Mouse (Mus musculus): ENCODE results near the gene Zc3h12a. TPM values are rescaled to one million over a fixed set of nuclear protein-coding genes. Genes with fewer than 3 reads are reported as not detected.
A peak's percentile ranks its signal among the peaks of the same experiment; 100 is the strongest.

Gene Zc3h12a
- 0.57 and 0.60 TPM in 2 replicates for polyA plus RNA-seq (2015; fragmentation: Nextera tagmentation; extraction: Ambion mirVana)

DNA sequence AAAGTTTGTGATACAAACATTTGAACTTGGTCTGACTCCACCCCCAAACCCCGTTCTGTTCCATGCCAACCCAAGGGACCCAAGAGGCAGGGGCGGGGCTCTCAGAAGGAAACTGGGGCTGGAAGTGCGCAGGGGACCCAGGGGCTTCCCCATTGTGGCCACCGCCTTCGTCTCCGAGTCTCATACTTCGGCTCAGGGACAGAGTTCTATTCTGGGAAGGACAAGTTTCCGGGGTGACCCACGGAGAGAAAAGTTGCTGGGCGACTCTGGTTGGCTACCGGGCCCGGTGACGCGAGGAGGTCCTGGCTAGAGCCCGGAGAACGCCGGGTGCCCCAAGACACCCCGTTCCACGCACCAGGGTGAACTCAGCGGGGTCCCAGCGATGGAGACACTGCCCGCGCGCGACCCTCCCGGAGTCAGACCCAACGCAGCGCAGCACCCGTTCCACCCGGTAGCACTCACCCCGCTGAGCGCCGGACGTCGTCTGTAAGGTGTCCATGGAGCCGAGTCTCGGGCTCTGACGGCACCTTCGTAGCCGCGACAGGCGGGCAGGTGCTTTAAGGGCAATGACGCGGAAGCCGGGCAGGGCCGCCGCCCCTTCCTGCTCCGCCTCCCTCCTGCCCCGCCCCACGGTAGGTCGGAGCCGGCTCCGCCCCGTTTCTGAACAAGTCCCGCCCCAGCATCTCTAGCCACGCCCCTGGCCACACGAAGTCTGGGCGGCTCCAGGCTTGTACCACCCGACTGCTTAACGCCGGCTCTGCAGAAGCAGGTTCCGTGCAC is at the start of gene Zc3h12a:
Gene Zc3h12a, minus strand, starts transcription at position 536 of the 780 bp plus-strand sequence.
- no peak within 1 kb of the TSS; the same call in 1 of the 2 replicates for H3K27ac ChIP-seq
- WGBS: under 1% methylated on average over 62 of the region's 62 CpGs

DNA sequence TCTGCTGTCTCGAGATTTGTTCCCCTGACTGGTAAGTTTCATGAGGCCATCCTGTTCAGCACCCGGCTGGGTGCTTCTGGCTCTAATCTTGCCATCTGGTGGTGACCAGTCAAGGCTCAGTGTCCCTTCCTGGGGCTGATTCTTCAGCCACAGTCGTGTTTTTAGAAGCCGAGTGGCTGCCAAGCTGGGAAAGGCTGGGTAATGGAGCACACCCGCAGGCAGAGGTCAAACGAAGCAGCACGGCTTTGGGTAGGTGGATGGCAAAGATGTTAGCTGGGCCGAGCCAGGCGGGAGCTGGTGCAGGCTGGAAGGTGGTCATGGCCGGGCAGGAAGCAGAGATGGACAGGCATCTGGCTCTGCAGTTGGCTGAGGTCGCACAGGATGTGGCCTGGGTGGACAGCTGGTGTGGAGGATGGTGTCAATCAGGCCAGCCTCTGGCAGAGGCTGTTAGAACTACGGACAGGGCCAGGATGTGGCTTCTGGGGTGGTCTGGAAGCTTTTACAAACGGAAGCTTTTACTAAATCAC is 49.1 kb upstream of the Zc3h12a start:
- no peaks in the 10 kb centered on the region for H3K27me3 ChIP-seq
- no peak overlapping the region for H3K9ac ChIP-seq
- no peak overlapping the region for H3K4me2 ChIP-seq
- no peak for ATAC-seq (ENCODE audit: borderline replicate concordance, extremely low read depth, low FRiP score, low TSS enrichment)
- 31% methylated on average over 13 of the region's 13 CpGs for WGBS
- H3K4me1 ChIP-seq: 0 out of 2 replicates have a peak, but pooled peaks cover 3% of the 10 kb centered on the region
- H3K36me3 ChIP-seq: no peaks in the 10 kb centered on the region
- H3K4me3 ChIP-seq: no peak overlapping the region
- H3K9me3 ChIP-seq: no peaks in the 10 kb centered on the region
- no peak overlapping the region for H3K27ac ChIP-seq

More for the DNA sequence above, at the start of gene Zc3h12a:
- H3K36me3 ChIP-seq: no peaks in the 10 kb centered on the region
- peak; percentile 85 for ATAC-seq (ENCODE audit: borderline replicate concordance, extremely low read depth, low FRiP score, low TSS enrichment)
- H3K9me3 ChIP-seq: no peaks in the 10 kb centered on the region
- H3K4me3 ChIP-seq: peak within 1 kb of the TSS; percentile 54
- peak within 1 kb of the TSS; percentile 91 for H3K4me2 ChIP-seq
- no peaks in the 10 kb centered on the region for H3K27me3 ChIP-seq
- H3K9ac ChIP-seq: 0 out of 2 replicates have a peak within 1 kb of the TSS, but pooled peaks have one; percentile 27
- H3K4me1 ChIP-seq: peaks cover 17% of the 10 kb centered on the region

DNA sequence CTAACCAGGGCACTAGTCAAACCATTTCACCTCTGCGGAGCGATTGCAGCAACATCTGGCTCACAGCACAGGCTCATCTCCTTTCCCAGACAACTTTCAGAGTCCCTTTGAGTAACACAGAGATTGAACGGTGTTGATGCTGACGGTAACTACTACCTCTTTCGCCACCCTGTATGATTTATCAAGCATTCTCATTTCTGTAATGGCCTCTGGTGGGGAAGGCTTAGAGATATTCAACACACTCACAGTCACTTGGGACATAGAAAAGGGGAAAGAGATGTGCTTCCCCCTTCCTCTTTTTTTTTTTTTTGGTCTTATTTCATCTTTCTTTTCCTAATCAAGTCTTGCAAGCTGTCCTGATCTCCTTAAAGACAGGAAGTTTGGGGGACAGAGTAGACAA is 48.5 kb upstream of the Zc3h12a start:
- ATAC-seq (ENCODE audit: borderline replicate concordance, extremely low read depth, low FRiP score, low TSS enrichment): no peak
- WGBS: 85% methylated on average over 5 of the region's 5 CpGs

DNA sequence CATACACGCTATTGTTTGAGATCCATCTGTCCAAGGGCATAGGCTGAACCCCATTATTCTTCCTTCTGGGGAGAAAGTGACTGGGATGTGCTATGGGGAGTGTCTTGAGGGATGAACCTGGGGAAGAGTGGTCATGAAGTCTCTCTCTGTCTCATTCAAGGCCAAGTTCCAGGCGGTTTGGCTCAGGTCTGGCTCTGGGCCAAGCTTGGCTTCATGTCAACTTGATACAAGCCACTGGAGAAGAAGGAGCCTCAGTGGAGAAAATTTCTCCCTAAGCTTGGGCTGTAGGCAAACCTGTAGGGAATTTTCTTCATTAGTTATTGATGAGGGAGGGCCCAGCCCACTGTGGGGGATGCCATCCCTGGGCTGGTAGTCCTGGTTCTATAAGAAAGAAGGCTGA is 48.0 kb upstream of the Zc3h12a start:
- Histone ChIP-seq H3K4me2 (no peak overlapping the region), H3K27ac (no peak overlapping the region), H3K27me3 (no peaks in the 10 kb centered on the region), H3K36me3 (no peaks in the 10 kb centered on the region), H3K9ac (no peak overlapping the region), H3K4me3 (no peak overlapping the region), H3K9me3 (no peaks in the 10 kb centered on the region), H3K4me1 (0 out of 2 replicates have a peak, but pooled peaks cover 3% of the 10 kb centered on the region)
- 26% methylated on average over 2 of the region's 2 CpGs for WGBS
- no peak for ATAC-seq (ENCODE audit: borderline replicate concordance, extremely low read depth, low FRiP score, low TSS enrichment)

More for the DNA sequence above, 48.5 kb upstream of the Zc3h12a start:
- H3K27ac ChIP-seq: no peak overlapping the region
- no peaks in the 10 kb centered on the region for H3K9me3 ChIP-seq
- no peak overlapping the region for H3K9ac ChIP-seq
- no peak overlapping the region for H3K4me3 ChIP-seq
- H3K4me1 ChIP-seq: 0 out of 2 replicates have a peak, but pooled peaks cover 3% of the 10 kb centered on the region
- no peak overlapping the region for H3K4me2 ChIP-seq
- no peaks in the 10 kb centered on the region for H3K36me3 ChIP-seq
- no peaks in the 10 kb centered on the region for H3K27me3 ChIP-seq

DNA sequence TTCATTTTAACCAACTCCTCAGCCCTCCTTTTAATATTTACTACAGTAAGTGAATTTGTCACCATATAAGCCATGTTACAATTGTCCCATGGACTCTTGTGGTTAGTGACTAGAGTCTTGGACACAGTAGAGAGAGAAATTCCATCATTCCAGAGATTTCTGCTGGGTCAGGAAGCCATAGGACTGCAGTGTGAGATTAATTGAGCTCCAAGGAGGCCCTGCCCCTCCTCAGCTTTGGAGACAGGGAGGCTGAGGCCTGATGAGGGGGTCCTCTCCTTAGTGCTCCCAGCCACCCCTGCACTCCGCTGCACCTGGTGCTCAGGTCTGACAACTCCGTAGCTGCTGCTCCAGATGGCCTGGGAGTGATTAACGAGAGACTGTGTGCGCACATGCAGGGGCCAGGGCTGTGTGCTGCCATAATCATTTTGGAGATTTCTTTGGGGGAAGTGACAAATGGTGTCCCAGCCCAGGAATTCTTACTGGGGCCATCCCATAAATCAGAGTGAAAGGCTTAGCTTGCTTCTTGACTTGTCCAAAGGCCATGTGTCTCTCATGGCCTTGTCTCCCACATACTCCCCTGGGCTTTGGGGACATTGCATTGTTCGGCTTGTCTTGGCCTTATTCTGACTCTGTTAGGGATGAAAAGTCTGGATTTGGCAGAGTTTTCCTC is 47.0 kb upstream of the Zc3h12a start:
- Histone ChIP-seq H3K4me3 (no peak overlapping the region), H3K9ac (no peak overlapping the region), H3K36me3 (no peaks in the 10 kb centered on the region), H3K27ac (no peak overlapping the region), H3K27me3 (no peaks in the 10 kb centered on the region), H3K9me3 (no peaks in the 10 kb centered on the region), H3K4me2 (no peak overlapping the region), H3K4me1 (0 out of 2 replicates have a peak, but pooled peaks cover 3% of the 10 kb centered on the region)
- 54% methylated on average over 5 of the region's 5 CpGs for WGBS
- ATAC-seq (ENCODE audit: borderline replicate concordance, extremely low read depth, low FRiP score, low TSS enrichment): no peak

DNA sequence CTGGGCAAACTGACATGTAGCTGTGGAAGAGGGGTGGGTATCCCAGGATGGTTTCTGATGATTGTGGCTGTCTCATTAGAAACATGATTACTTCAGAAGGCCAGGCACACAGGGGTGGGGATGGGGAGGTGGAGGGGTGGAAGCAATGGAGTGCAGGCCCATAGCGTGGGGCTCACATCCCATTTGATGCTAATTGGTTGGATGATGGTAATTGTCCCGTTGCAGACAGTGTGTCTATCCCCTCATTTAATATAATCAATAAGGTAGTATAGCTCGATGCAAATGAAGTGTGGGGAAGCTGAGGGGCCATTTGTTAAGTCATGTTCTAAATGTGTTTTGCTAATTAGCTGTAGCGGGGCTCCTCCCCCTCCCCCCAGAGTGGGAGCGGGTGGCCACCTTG is 45.5 kb upstream of the Zc3h12a start:
- H3K27ac ChIP-seq: no peak overlapping the region
- H3K4me3 ChIP-seq: no peak overlapping the region
- no peak overlapping the region for H3K4me2 ChIP-seq
- H3K36me3 ChIP-seq: no peaks in the 10 kb centered on the region
- H3K4me1 ChIP-seq: 0 out of 2 replicates have a peak, but pooled peaks cover 3% of the 10 kb centered on the region
- no peaks in the 10 kb centered on the region for H3K9me3 ChIP-seq
- H3K9ac ChIP-seq: no peak overlapping the region
- WGBS: 77% methylated on average over 5 of the region's 5 CpGs
- ATAC-seq (ENCODE audit: borderline replicate concordance, extremely low read depth, low FRiP score, low TSS enrichment): no peak
- no peaks in the 10 kb centered on the region for H3K27me3 ChIP-seq

DNA sequence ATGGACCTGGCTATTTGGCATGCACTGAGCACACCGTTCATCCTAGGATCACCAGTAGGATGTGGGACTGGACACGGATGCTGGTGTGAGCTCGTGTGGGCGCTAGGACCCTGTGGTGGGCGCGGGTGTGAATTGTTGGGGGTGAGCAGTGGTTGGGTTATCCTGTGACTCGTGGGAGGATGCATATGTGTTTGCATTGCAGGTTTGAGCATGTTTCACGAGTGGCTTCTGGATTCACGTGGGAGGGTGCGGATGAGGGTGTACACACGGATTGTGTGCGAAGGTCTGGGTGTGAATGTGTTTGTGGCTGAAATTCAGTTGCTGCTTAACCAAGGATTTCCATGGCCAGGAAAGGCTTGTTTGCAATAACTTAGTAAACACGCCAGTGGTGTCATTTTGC is 45.1 kb upstream of the Zc3h12a start:
- H3K4me1 ChIP-seq: 0 out of 2 replicates have a peak, but pooled peaks cover 3% of the 10 kb centered on the region
- no peak overlapping the region for H3K4me2 ChIP-seq
- no peaks in the 10 kb centered on the region for H3K36me3 ChIP-seq
- no peak overlapping the region for H3K9ac ChIP-seq
- H3K9me3 ChIP-seq: no peaks in the 10 kb centered on the region
- H3K27me3 ChIP-seq: no peaks in the 10 kb centered on the region
- H3K4me3 ChIP-seq: no peak overlapping the region
- ATAC-seq (ENCODE audit: borderline replicate concordance, extremely low read depth, low FRiP score, low TSS enrichment): no peak
- 79% methylated on average over 13 of the region's 13 CpGs for WGBS
- no peak overlapping the region for H3K27ac ChIP-seq

DNA sequence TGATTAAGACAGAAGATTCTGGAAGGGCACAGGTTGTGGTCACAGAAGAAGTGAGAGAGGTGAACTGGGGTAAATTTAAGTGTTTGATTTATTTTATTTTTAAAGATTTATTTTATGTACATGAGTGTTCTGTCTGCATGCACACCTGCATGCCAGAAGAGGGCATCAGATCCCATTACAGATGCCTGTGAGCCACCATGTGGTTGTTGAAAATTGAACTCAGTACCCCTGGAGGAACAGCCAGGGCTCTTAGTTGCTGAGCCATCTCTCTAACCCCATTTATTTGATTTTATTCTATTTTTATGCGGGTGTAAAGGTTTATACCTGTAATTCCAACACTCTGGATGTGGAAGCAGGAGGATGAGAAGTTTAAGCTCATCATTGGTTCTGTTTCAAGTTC is 40.1 kb upstream of the Zc3h12a start:
- no peak overlapping the region for H3K27ac ChIP-seq
- H3K36me3 ChIP-seq: no peaks in the 10 kb centered on the region
- H3K27me3 ChIP-seq: no peaks in the 10 kb centered on the region
- H3K9ac ChIP-seq: no peak overlapping the region
- ATAC-seq (ENCODE audit: borderline replicate concordance, extremely low read depth, low FRiP score, low TSS enrichment): no peak
- no peaks in the 10 kb centered on the region for H3K9me3 ChIP-seq
- no peaks in the 10 kb centered on the region for H3K4me1 ChIP-seq
- no peak overlapping the region for H3K4me2 ChIP-seq
- H3K4me3 ChIP-seq: no peak overlapping the region
- 73% methylated on average over 1 of the region's 1 CpGs for WGBS

DNA sequence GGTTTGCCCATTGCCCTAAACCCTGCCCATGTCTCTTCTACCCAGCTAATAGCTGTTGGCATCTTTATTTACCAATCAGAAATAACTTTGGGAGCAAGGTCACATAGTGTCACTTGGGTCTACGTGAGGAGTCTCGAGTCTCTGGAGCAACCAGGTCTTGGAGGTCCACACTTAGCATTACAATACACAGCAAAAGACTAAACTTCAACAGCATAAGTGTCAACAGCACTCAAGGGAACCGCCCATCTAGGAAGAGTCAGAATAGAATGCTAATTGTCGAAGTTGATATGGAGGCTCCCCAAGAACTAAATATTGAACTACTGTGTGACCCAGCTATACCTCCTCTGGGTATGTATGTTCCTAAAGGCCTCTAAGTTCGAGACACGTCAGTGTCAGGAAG is 37.2 kb upstream of the Zc3h12a start:
- no peak overlapping the region for H3K4me3 ChIP-seq
- no peak for ATAC-seq (ENCODE audit: borderline replicate concordance, extremely low read depth, low FRiP score, low TSS enrichment)
- no peak overlapping the region for H3K9ac ChIP-seq
- WGBS: 83% methylated on average over 6 of the region's 6 CpGs
- no peaks in the 10 kb centered on the region for H3K36me3 ChIP-seq
- no peak overlapping the region for H3K4me2 ChIP-seq
- no peak overlapping the region for H3K27ac ChIP-seq
- no peaks in the 10 kb centered on the region for H3K9me3 ChIP-seq
- H3K27me3 ChIP-seq: no peaks in the 10 kb centered on the region
- H3K4me1 ChIP-seq: peaks cover 4% of the 10 kb centered on the region; the same call in 1 of the 2 replicates

DNA sequence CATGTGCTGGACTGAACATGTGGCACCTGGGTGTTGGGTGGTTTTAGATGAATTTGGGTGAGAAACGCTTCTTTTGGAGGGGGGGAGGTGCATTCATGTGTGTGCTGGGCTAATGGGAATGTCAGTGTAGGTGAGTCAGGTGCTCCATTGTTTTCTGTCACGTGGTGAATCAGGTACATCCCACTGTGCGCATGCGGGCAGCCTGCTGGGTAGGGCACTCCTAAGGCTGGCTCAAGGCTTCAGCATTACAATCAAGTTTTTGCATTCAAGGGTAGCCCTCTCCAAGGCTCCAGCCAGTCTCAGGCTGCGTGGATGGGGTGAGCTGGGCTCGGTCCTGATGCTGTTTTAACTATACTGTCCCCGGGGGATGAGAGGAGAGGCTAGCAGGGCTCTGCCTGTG is 35.1 kb upstream of the Zc3h12a start:
- H3K4me3 ChIP-seq: no peak overlapping the region
- 63% methylated on average over 7 of the region's 7 CpGs for WGBS
- H3K27ac ChIP-seq: no peak overlapping the region
- H3K36me3 ChIP-seq: no peaks in the 10 kb centered on the region
- H3K4me1 ChIP-seq: peaks cover 4% of the 10 kb centered on the region; the same call in 1 of the 2 replicates
- H3K4me2 ChIP-seq: no peak overlapping the region
- no peaks in the 10 kb centered on the region; the same call in 1 of the 2 replicates for H3K27me3 ChIP-seq
- H3K9me3 ChIP-seq: no peaks in the 10 kb centered on the region
- no peak for ATAC-seq (ENCODE audit: borderline replicate concordance, extremely low read depth, low FRiP score, low TSS enrichment)
- no peak overlapping the region for H3K9ac ChIP-seq

DNA sequence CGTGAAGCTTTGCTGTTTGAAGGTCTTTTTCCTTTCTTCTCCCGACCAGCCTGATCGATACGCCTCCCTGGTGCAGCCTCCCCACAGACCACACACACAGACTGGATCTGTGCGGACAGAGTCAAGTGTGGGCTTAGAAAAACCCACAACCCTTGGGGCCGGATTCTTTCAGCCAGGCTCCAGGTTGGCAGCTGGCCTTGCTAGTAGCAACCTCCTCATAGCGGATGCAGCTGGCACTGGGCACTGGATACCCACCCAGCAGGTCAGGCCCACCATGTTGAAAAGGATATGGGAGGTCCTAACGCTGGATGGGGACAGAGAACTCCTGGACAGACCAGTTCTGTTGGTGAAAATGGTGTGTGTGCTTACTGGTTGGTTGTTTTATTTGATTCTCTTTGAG is 33.8 kb upstream of the Zc3h12a start:
- no peak overlapping the region for H3K27ac ChIP-seq
- no peaks in the 10 kb centered on the region for H3K9me3 ChIP-seq
- H3K36me3 ChIP-seq: no peaks in the 10 kb centered on the region
- H3K4me1 ChIP-seq: peaks cover 4% of the 10 kb centered on the region; the same call in 1 of the 2 replicates
- no peak overlapping the region for H3K4me3 ChIP-seq
- 47% methylated on average over 8 of the region's 8 CpGs for WGBS
- H3K27me3 ChIP-seq: no peaks in the 10 kb centered on the region; the same call in 1 of the 2 replicates
- ATAC-seq (ENCODE audit: borderline replicate concordance, extremely low read depth, low FRiP score, low TSS enrichment): no peak
- H3K9ac ChIP-seq: no peak overlapping the region
- no peak overlapping the region for H3K4me2 ChIP-seq

DNA sequence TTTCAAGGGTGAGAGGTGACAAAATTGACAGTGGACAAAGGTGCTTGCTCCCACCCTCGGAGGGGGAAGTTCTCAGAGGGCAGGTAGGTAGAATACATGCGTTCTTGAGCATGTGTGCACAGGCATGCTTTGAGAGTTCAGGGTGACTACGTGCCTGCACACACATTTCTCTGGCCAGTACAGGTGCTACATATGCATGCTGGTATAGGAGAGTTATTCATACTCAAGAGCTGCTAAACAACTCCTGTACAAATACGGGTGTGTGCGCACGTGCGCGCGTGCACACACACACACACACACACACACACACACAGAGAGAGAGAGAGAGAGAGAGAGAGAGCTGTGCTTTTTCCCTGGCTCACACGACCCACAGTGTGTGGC is 33.3 kb upstream of the Zc3h12a start:
- Histone ChIP-seq H3K4me1 (peaks cover 4% of the 10 kb centered on the region; the same call in 1 of the 2 replicates), H3K4me3 (no peak overlapping the region), H3K27ac (no peak overlapping the region), H3K4me2 (peak overlapping the region; percentile 35; the same call in 1 of the 2 replicates), H3K9ac (no peak overlapping the region), H3K36me3 (no peaks in the 10 kb centered on the region), H3K9me3 (no peaks in the 10 kb centered on the region), H3K27me3 (no peaks in the 10 kb centered on the region; the same call in 1 of the 2 replicates)
- 59% methylated on average over 10 of the region's 10 CpGs for WGBS
- no peak; the same call in 1 of the 2 replicates for ATAC-seq (ENCODE audit: borderline replicate concordance, extremely low read depth, low FRiP score, low TSS enrichment)
